Mouse (Mus musculus) spleen, postnatal 36 days (tissue): ENCODE measurements around the gene Fmod.

Source experiments
- DNase-seq, 2 experiments: peaks; one replicate each; pipeline ENCODE4 v3.0.0; 2022; ENCODE audit warnings: low spot score in 2 of 2, mixed read lengths in 1 of 2

Gene Fmod

GRCm38 (mm10) chr1:134096264-134096934 is 59.3 kb downstream of the Fmod start:
- no peak for DNase-seq

DNA sequence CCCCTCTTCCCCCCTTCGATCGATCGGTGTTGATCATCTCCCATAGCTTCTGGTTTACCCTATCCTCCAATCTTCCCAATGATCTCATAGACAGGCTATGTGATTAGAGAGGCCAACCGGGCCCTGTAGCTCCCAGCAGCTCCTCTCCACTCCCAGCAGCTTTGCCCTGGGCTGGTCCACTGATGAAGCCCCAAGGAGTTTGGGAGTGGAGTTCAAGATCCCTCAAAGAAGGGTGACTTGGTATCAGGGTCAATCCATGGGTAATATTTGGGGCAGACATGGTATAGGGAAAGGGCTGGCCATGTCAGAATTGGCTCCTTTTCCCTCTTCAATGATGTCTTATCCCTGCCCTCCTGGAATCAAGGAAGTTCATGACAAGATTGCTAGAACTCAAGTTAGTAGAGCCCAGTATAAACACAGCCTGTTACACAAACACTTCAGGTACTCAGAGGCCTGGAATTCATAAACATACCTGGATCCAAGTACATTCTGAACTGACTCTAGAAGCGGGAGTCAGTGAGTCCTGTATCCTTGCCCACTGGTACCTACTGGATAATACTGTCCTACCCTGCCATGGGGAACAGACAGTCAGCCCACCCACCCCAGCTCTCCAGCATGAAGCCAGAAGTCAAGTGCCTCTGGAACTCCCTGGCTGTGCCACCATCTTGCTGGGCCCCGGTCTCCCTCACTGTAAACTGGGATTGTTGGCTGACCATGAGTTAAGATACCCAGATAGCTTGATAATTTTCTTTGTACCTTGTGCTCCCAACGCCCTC is 60.2 kb downstream of the Fmod start:
- no peak for DNase-seq
